Mouse (Mus musculus) liver, embryonic 14.5 days (tissue): ENCODE results near the gene Radil.

Experiments
- CTCF ChIP-seq: IDR thresholded peaks from 2 replicates; pipeline ENCODE4 v1.5.1; 2016; ENCODE audit warnings: antibody characterized with exemption, low read depth, control low read depth
- EP300 ChIP-seq: IDR thresholded peaks from 2 replicates; pipeline ENCODE4 v1.6.1; 2016; ENCODE audit warnings: antibody characterized with exemption, low read depth

GRCm38 (mm10) chr5:142500918-142501317, 50.0 kb downstream of the Radil start:
- TF ChIP-seq CTCF (no peak), EP300 (no peak)
